Mouse (Mus musculus) G1E (cell line): ENCODE data around the gene Lzts3. TPM values are rescaled to one million over a fixed set of nuclear protein-coding genes. Genes with fewer than 3 reads are reported as not detected.

Experiments
- ATAC-seq: 2 replicates; pipeline ENCODE4 v1.8.0; 2016; ENCODE audit warnings: mild to moderate bottlenecking; ENCODE audit not compliant: insufficient number of reproducible peaks, poor library complexity, low FRiP score, severe bottlenecking; ENCODE audit errors: extremely low read depth
- DNase-seq: peaks from one replicate; pipeline ENCODE4 v3.0.0; 2012; ENCODE audit warnings: low spot score
- H3K27me3 ChIP-seq: 2 replicates; pipeline ENCODE4 v1.6.1; 2012; ENCODE audit warnings: mild to moderate bottlenecking, low read length, inconsistent platforms; ENCODE audit not compliant: insufficient read depth
- H3K36me3 ChIP-seq: replicated peaks from 2 replicates; pipeline ENCODE3; 2012; ENCODE audit warnings: mild to moderate bottlenecking, inconsistent platforms
- H3K4me1 ChIP-seq: 2 replicates; pipeline ENCODE4 v1.6.1; 2012; ENCODE audit warnings: low read depth, low read length, inconsistent platforms, mixed read lengths; ENCODE audit not compliant: insufficient read depth
- H3K4me3 ChIP-seq: 2 replicates; pipeline ENCODE4 v1.5.1; 2012; ENCODE audit warnings: low read depth, mild to moderate bottlenecking, inconsistent platforms, low read length, moderate library complexity, mixed read lengths
- H3K9me3 ChIP-seq: replicated peaks from 2 replicates; pipeline ENCODE4 v1.6.1; 2012; ENCODE audit warnings: inconsistent platforms
- CTCF ChIP-seq: IDR thresholded peaks from 2 replicates; pipeline ENCODE4 v1.5.1; 2012; ENCODE audit warnings: low read depth, low read length, inconsistent platforms, mixed read lengths
- GATA1 ChIP-seq: IDR thresholded peaks from 2 replicates; pipeline ENCODE4 v1.6.1; 2012; ENCODE audit warnings: borderline replicate concordance, low read length, inconsistent platforms, mixed read lengths
- GATA2 ChIP-seq: IDR thresholded peaks from 2 replicates; pipeline ENCODE4 v1.6.1; 2012; ENCODE audit warnings: low read depth, low read length, inconsistent platforms, borderline replicate concordance
- POLR2AphosphoS5 ChIP-seq: IDR thresholded peaks from 2 replicates; pipeline ENCODE4 v1.6.1; 2012; ENCODE audit warnings: low read depth, low read length, inconsistent platforms; ENCODE audit not compliant: insufficient replicate concordance
- TAL1 ChIP-seq: conservative IDR thresholded peaks from 2 replicates; pipeline ENCODE4 v1.6.1; 2012; ENCODE audit warnings: low read depth, low read length, inconsistent platforms, mixed read lengths
- polyA plus RNA-seq: library from polyadenylated mRNA; stranded (reverse); fragments of >175 nt; gene quantifications from 2 replicates; pipeline ENCODE4 v1.2.3, GENCODE M21; 2012
- total RNA-seq, 2 experiments: library from RNA; stranded (forward) in 1 of 2; stranded (reverse) in 1 of 2; fragments of 200-1000 nt in 1 of 2; fragments of >200 nt in 1 of 2; fragmentation: Nextera tagmentation in 1 of 2; gene quantifications; 2 replicates each; pipeline ENCODE4 v1.2.3; 2014 to 2017

The Lzts3 gene
- total RNA-seq (2014; fragmentation: Nextera tagmentation) (1.2 TPM in 1 of 2 replicates, not detected in the other), total RNA-seq (2017) (0.55 and 0.81 TPM in 2 replicates), polyA plus RNA-seq (1.1 and 1.2 TPM in 2 replicates)

GRCm38 (mm10) chr2:130642684-130643369 is at the start of gene Lzts3:
TSS of gene Lzts3 (minus strand) at chr2:130642803.
- Histone ChIP-seq H3K9me3 (no peaks in the 10 kb centered on the region), H3K4me3 (peak within 1 kb of the TSS; percentile 74), H3K36me3 (peaks cover 8% of the 10 kb centered on the region), H3K4me1 (peaks cover 17% of the 10 kb centered on the region), H3K27me3 (peaks cover 35% of the 10 kb centered on the region)
- DNase-seq, result peak; percentile 96
- ATAC-seq, result peak; percentile 85
- no peak for TF ChIP-seq TAL1
- TF ChIP-seq GATA1, result no peak
- no peak for TF ChIP-seq POLR2AphosphoS5
- TF ChIP-seq CTCF, result no peak
- TF ChIP-seq GATA2, result no peak

GRCm38 (mm10) chr2:130689011-130689410 is 46.4 kb upstream of the Lzts3 start:
- Histone ChIP-seq H3K27me3 (peaks cover 45% of the 10 kb centered on the region), H3K36me3 (peaks cover 15% of the 10 kb centered on the region), H3K9me3 (no peaks in the 10 kb centered on the region), H3K4me1 (peaks cover 8% of the 10 kb centered on the region; the same call in 1 of the 2 replicates), H3K4me3 (no peak overlapping the region)
- ATAC-seq, result no peak
- TF ChIP-seq GATA2, result no peak
- no peak for TF ChIP-seq CTCF
- TF ChIP-seq POLR2AphosphoS5, result no peak
- no peak for TF ChIP-seq TAL1
- TF ChIP-seq GATA1, result no peak
- no peak for DNase-seq

- TF ChIP-seq GATA1, result no peak
- no peak for TF ChIP-seq CTCF
- no peak for TF ChIP-seq POLR2AphosphoS5
- no peak for TF ChIP-seq GATA2
- TF ChIP-seq TAL1, result no peak
- no peak for DNase-seq
- Histone ChIP-seq H3K4me1 (no peaks in the 10 kb centered on the region), H3K4me3 (no peak overlapping the region), H3K27me3 (peaks cover 26% of the 10 kb centered on the region), H3K9me3 (no peaks in the 10 kb centered on the region), H3K36me3 (peaks cover 48% of the 10 kb centered on the region)
- no peak for ATAC-seq
Observed at GRCm38 (mm10) chr2:130685426-130685825, 42.8 kb upstream of the Lzts3 start.

GRCm38 (mm10) chr2:130681531-130681930 is 38.9 kb upstream of the Lzts3 start:
- no peak overlapping the region for H3K4me3 ChIP-seq
- peaks cover 87% of the 10 kb centered on the region for H3K36me3 ChIP-seq
- H3K9me3 ChIP-seq, result no peaks in the 10 kb centered on the region
- H3K27me3 ChIP-seq, result peaks cover 7% of the 10 kb centered on the region; the same call in 1 of the 2 replicates
- no peaks in the 10 kb centered on the region for H3K4me1 ChIP-seq
- ATAC-seq (no peak), DNase-seq (no peak)
- TF ChIP-seq GATA2 (no peak), TAL1 (no peak), GATA1 (no peak), CTCF (no peak), POLR2AphosphoS5 (no peak)

- H3K4me3 ChIP-seq, result no peak overlapping the region
- DNase-seq (no peak), ATAC-seq (no peak)
- H3K36me3 ChIP-seq, result peaks cover 98% of the 10 kb centered on the region
- TF ChIP-seq CTCF (no peak), GATA1 (no peak), TAL1 (no peak), POLR2AphosphoS5 (no peak), GATA2 (no peak)
- no peaks in the 10 kb centered on the region for H3K4me1 ChIP-seq
- no peaks in the 10 kb centered on the region for H3K9me3 ChIP-seq
- no peaks in the 10 kb centered on the region for H3K27me3 ChIP-seq
Observed at GRCm38 (mm10) chr2:130679899-130680298, 37.3 kb upstream of the Lzts3 start.

- ATAC-seq, result no peak
- no peak for DNase-seq
- H3K27me3 ChIP-seq, result no peaks in the 10 kb centered on the region
- no peaks in the 10 kb centered on the region for H3K9me3 ChIP-seq
- TF ChIP-seq GATA1 (no peak), GATA2 (no peak), CTCF (no peak), TAL1 (no peak), POLR2AphosphoS5 (no peak)
- no peaks in the 10 kb centered on the region for H3K4me1 ChIP-seq
- peaks cover 97% of the 10 kb centered on the region for H3K36me3 ChIP-seq
- no peak overlapping the region for H3K4me3 ChIP-seq
Observed at GRCm38 (mm10) chr2:130679154-130679553, 36.6 kb upstream of the Lzts3 start.
